10 mouse cellular contexts compared by ENCODE assay signal in genomic region chr13:32660294-32660693, GRCm38 (mm10).
DNase-seq lines count a peak whose midpoint lies in the region; ATAC-seq and TF ChIP-seq lines count a peak whose summit lies in the region.
"Had no signal": no experiment of that assay in that cellular context is flagged by ENCODE, and none has a peak within 500 bp of the region (broad histone marks: within the 10 kb centered on the region; RNA-seq: fewer than 3 reads in every experiment).

No protein-coding gene starts in this region.

- no peak for DNase-seq in kidney, postnatal 4 days
- DNase-seq in layer of hippocampus, adult 2 months (ENCODE audit: low spot score in 2 of 2) = no peak
- DNase-seq in cerebellum, postnatal 10 days = no peak
- DNase-seq: retina, postnatal 1 day had no signal

- 0 out of 2 replicates have a peak, but pooled peaks have one; percentile 52 for ATAC-seq in kidney, embryonic 15.5 days (replicated peaks; ENCODE audit: low FRiP score)
- no peak for ATAC-seq in heart, embryonic 12.5 days (ENCODE audit: insufficient number of reproducible peaks, low FRiP score)
- no peak for ATAC-seq in forebrain, embryonic 12.5 days (ENCODE audit: low FRiP score)

- no peak overlapping the region for H3K4me3 ChIP-seq in kidney, embryonic 15.5 days (replicated peaks)
- H3K4me3 ChIP-seq in bone marrow macrophage, adult 2 months (ENCODE audit: insufficient read depth, low read length) = no peak overlapping the region
- no peak overlapping the region for H3K4me3 ChIP-seq in heart, embryonic 12.5 days
- H3K4me3 ChIP-seq in myocyte = no peak overlapping the region
- H3K4me3 ChIP-seq in layer of hippocampus, adult 2 months = no peak overlapping the region
- no peak overlapping the region for H3K4me3 ChIP-seq in forebrain, embryonic 12.5 days (replicated peaks)
- H3K4me3 ChIP-seq: midbrain, embryonic 10.5 days had no signal

- H3K79me2 ChIP-seq in myocyte (ENCODE audit: control insufficient read depth, insufficient read depth) = no peaks in the 10 kb centered on the region

- no peaks in the 10 kb centered on the region for H3K36me3 ChIP-seq in kidney, embryonic 15.5 days
- H3K36me3 ChIP-seq in heart, embryonic 12.5 days = no peaks in the 10 kb centered on the region
- H3K36me3 ChIP-seq in myocyte (ENCODE audit: control insufficient read depth, insufficient read depth) = no peaks in the 10 kb centered on the region
- H3K36me3 ChIP-seq in forebrain, embryonic 12.5 days (replicated peaks) = no peaks in the 10 kb centered on the region
- H3K36me3 ChIP-seq: midbrain, embryonic 10.5 days had no signal

- 30% methylated on average over 4 of the region's 4 CpGs for WGBS in kidney, embryonic 15.5 days
- WGBS in heart, embryonic 12.5 days = 16% methylated on average over 4 of the region's 4 CpGs
- 66% methylated on average over 4 of the region's 4 CpGs for WGBS in forebrain, embryonic 12.5 days

- no peaks in the 10 kb centered on the region for H3K27me3 ChIP-seq in kidney, embryonic 15.5 days
- peaks cover 10% of the 10 kb centered on the region for H3K27me3 ChIP-seq in heart, embryonic 12.5 days (replicated peaks)
- no peaks in the 10 kb centered on the region for H3K27me3 ChIP-seq in myocyte (ENCODE audit: control insufficient read depth, insufficient read depth, insufficient read length)
- no peaks in the 10 kb centered on the region for H3K27me3 ChIP-seq in forebrain, embryonic 12.5 days

- no peak overlapping the region for H3K4me2 ChIP-seq in kidney, embryonic 15.5 days
- no peak overlapping the region for H3K4me2 ChIP-seq in heart, embryonic 12.5 days
- peak overlapping the region; percentile 67 for H3K4me2 ChIP-seq in myocyte (ENCODE audit: low read depth)
- H3K4me2 ChIP-seq in forebrain, embryonic 12.5 days = no peak overlapping the region

- peak overlapping the region; percentile 24 for H3K27ac ChIP-seq in kidney, embryonic 15.5 days
- peak overlapping the region; percentile 33 for H3K27ac ChIP-seq in bone marrow macrophage, adult 2 months (ENCODE audit: insufficient read depth, low read depth, low read length)
- H3K27ac ChIP-seq in heart, embryonic 12.5 days (ENCODE audit: poor library complexity, severe bottlenecking) = peak overlapping the region; percentile 33; the same call in 1 of the 2 replicates
- no peak overlapping the region for H3K27ac ChIP-seq in layer of hippocampus, adult 2 months
- H3K27ac ChIP-seq in forebrain, embryonic 12.5 days = no peak overlapping the region
- H3K27ac ChIP-seq: midbrain, embryonic 10.5 days had no signal

- H3K9ac ChIP-seq in kidney, embryonic 15.5 days = no peak overlapping the region
- no peak overlapping the region for H3K9ac ChIP-seq in heart, embryonic 12.5 days
- no peak overlapping the region for H3K9ac ChIP-seq in forebrain, embryonic 12.5 days

- no peak overlapping the region for H3ac ChIP-seq in myocyte (ENCODE audit: control insufficient read depth, insufficient read length)

- no peak for TF ChIP-seq POLR2A in bone marrow macrophage, adult 2 months (IDR thresholded peaks at IDR 0.05; ENCODE audit: borderline replicate concordance, low read depth, low read length)
- no peak for TF ChIP-seq POLR2A in myocyte (IDR thresholded peaks at IDR 0.05; ENCODE audit: insufficient read length, low read depth)

- TF ChIP-seq CTCF in bone marrow macrophage, adult 2 months (IDR thresholded peaks at IDR 0.05; ENCODE audit: low read depth, low read length) = no peak
- TF ChIP-seq CTCF in layer of hippocampus, adult 2 months (conservative IDR thresholded peaks at IDR 0.05) = no peak

- 0 out of 2 replicates have a peak, but pooled peaks cover 2% of the 10 kb centered on the region for H3K4me1 ChIP-seq in kidney, embryonic 15.5 days
- H3K4me1 ChIP-seq in bone marrow macrophage, adult 2 months (ENCODE audit: control insufficient read depth, insufficient read depth, low read length) = peaks cover 16% of the 10 kb centered on the region
- peaks cover 18% of the 10 kb centered on the region for H3K4me1 ChIP-seq in heart, embryonic 12.5 days (replicated peaks)
- no peaks in the 10 kb centered on the region for H3K4me1 ChIP-seq in forebrain, embryonic 12.5 days

- H3K9me3 ChIP-seq in kidney, embryonic 15.5 days (replicated peaks) = no peaks in the 10 kb centered on the region
- H3K9me3 ChIP-seq in heart, embryonic 12.5 days (replicated peaks) = no peaks in the 10 kb centered on the region
- H3K9me3 ChIP-seq in forebrain, embryonic 12.5 days = no peaks in the 10 kb centered on the region
- H3K9me3 ChIP-seq: midbrain, embryonic 10.5 days had no signal

TF ChIP-seq in myocyte, 11 proteins besides CTCF, POLR2A, EP300 and RAD21:
- TF ChIP-seq REST (IDR thresholded peaks at IDR 0.05; ENCODE audit: insufficient read depth, insufficient read length) (no peak), TCF12 (IDR thresholded peaks at IDR 0.05; ENCODE audit: insufficient read depth, poor library complexity, severe bottlenecking) (no peak), MYOG (IDR thresholded peaks at IDR 0.05; ENCODE audit: control insufficient read depth in 1 of 3, insufficient read depth in 1 of 3, insufficient read length in 2 of 3, low read depth in 2 of 3) (no peak), MYOD1 (IDR thresholded peaks at IDR 0.05; ENCODE audit: control insufficient read depth in 1 of 3, insufficient read length in 2 of 3, low read depth in 2 of 3) (no peak), USF1 (IDR thresholded peaks at IDR 0.05; ENCODE audit: low read depth) (no peak), TCF3 (IDR thresholded peaks at IDR 0.05; ENCODE audit: insufficient read length, low read depth) (no peak), MAX (IDR thresholded peaks at IDR 0.05; ENCODE audit: low read depth) (no peak), SRF (IDR thresholded peaks at IDR 0.05; ENCODE audit: control insufficient read depth, insufficient read length, low read depth) (no peak), E2F4 (IDR thresholded peaks at IDR 0.05; ENCODE audit: insufficient read depth) (no peak), CEBPB (IDR thresholded peaks at IDR 0.05; ENCODE audit: insufficient read depth, poor library complexity, severe bottlenecking) (no peak), POLR2AphosphoS2 (IDR thresholded peaks at IDR 0.05; ENCODE audit: insufficient read length, low read depth) (no peak)

Comparison
In these comparisons a context has a peak if more than half of its experiments do, and no peak if none do; other contexts are left out.
1. H3K27ac ChIP-seq: peak in kidney, embryonic 15.5 days (single experiment), bone marrow macrophage, adult 2 months (single experiment) and heart, embryonic 12.5 days (single experiment); none in layer of hippocampus, adult 2 months (single experiment) and forebrain, embryonic 12.5 days (single experiment).